9 mouse cellular contexts compared by ENCODE assay signal in the genomic region with DNA sequence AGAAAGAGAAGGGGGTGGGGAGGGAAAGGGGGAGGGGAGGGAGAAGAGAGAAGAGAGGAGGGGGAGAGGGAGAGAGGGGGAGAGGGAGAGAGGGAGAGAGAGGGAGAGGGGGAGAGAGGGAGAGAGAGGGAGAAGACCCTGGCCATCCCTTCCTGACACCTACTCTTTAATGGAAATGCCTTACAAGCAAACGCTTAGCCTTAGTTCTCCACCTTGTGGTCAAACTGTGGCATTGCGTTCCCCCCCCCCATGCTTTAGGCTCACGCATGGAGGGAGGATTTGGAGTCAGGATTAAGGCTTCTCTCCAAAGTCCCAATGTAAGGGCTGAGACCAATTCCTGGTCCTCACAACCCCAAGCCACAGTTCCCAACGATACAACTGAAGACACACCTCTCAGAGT. TPM values are rescaled to one million over a fixed set of nuclear protein-coding genes. Genes with fewer than 3 reads are reported as not detected.
DNase-seq lines count a peak whose midpoint lies in the region; ATAC-seq and TF ChIP-seq lines count a peak whose summit lies in the region.
"Had no signal": no experiment of that assay in that cellular context is flagged by ENCODE, and none has a peak within 500 bp of the region (broad histone marks: within the 10 kb centered on the region; RNA-seq: fewer than 3 reads in every experiment).

No protein-coding gene starts in this region.

- no peak overlapping the region for H3K4me2 ChIP-seq in intestine, embryonic 16.5 days (ENCODE audit: low read depth, low read length)
- no peak overlapping the region for H3K4me2 ChIP-seq in midbrain, postnatal 0 days (ENCODE audit: low read depth, low read length, poor library complexity, severe bottlenecking)
- H3K4me2 ChIP-seq: lung, embryonic 15.5 days had no signal

- 9% methylated on average over 4 of the region's 4 CpGs for WGBS in intestine, embryonic 16.5 days
- 0% methylated on average over 4 of the region's 4 CpGs for WGBS in midbrain, postnatal 0 days

- H3K9ac ChIP-seq in intestine, embryonic 16.5 days (ENCODE audit: low read depth, low read length) = no peak overlapping the region
- H3K9ac ChIP-seq in midbrain, postnatal 0 days (replicated peaks; ENCODE audit: low read length, poor library complexity, severe bottlenecking) = no peak overlapping the region
- H3K9ac ChIP-seq: lung, embryonic 15.5 days had no signal

- TF ChIP-seq CTCF in G1E (IDR thresholded peaks at IDR 0.05; ENCODE audit: low read depth, low read length) = peak; percentile 31; the same call in 1 of the 2 replicates
- peak; percentile 82 for TF ChIP-seq CTCF in midbrain, postnatal 0 days (IDR thresholded peaks at IDR 0.05)

- peaks cover 12% of the 10 kb centered on the region; the same call in 1 of the 2 replicates for H3K9me3 ChIP-seq in G1E (replicated peaks)
- no peaks in the 10 kb centered on the region for H3K9me3 ChIP-seq in intestine, embryonic 16.5 days (ENCODE audit: control insufficient read depth, low read length)
- H3K9me3 ChIP-seq in midbrain, postnatal 0 days (ENCODE audit: low read length) = no peaks in the 10 kb centered on the region
- H3K9me3 ChIP-seq: lung, embryonic 15.5 days had no signal

- ATAC-seq in G1E (ENCODE audit: extremely low read depth, insufficient number of reproducible peaks, low FRiP score, poor library complexity, severe bottlenecking) = no peak
- 0 out of 2 replicates have a peak, but pooled peaks have one; percentile 58 for ATAC-seq in intestine, embryonic 16.5 days
- ATAC-seq in midbrain, postnatal 0 days (ENCODE audit: low FRiP score) = no peak

- no peaks in the 10 kb centered on the region for H3K27me3 ChIP-seq in G1E (ENCODE audit: insufficient read depth, low read length)
- no peaks in the 10 kb centered on the region for H3K27me3 ChIP-seq in intestine, embryonic 16.5 days (replicated peaks; ENCODE audit: control insufficient read depth, insufficient read depth, low read length)
- H3K27me3 ChIP-seq in midbrain, postnatal 0 days (ENCODE audit: insufficient read depth, low read length) = no peaks in the 10 kb centered on the region
- H3K27me3 ChIP-seq: lung, embryonic 15.5 days had no signal

- peaks cover 2% of the 10 kb centered on the region; the same call in 1 of the 2 replicates for H3K4me1 ChIP-seq in G1E (ENCODE audit: insufficient read depth, low read depth, low read length)
- no peaks in the 10 kb centered on the region for H3K4me1 ChIP-seq in intestine, embryonic 16.5 days (ENCODE audit: control insufficient read depth, insufficient read depth, low read length)
- no peaks in the 10 kb centered on the region for H3K4me1 ChIP-seq in midbrain, postnatal 0 days (ENCODE audit: insufficient read depth, low read length)

- H3K36me3 ChIP-seq in G1E (replicated peaks) = no peaks in the 10 kb centered on the region
- no peaks in the 10 kb centered on the region for H3K36me3 ChIP-seq in intestine, embryonic 16.5 days (ENCODE audit: control insufficient read depth, insufficient read depth, low read length)
- no peaks in the 10 kb centered on the region for H3K36me3 ChIP-seq in midbrain, postnatal 0 days (ENCODE audit: insufficient read depth, low read length)
- H3K36me3 ChIP-seq: lung, embryonic 15.5 days had no signal

- H3K27ac ChIP-seq in intestine, embryonic 16.5 days (ENCODE audit: low read length) = no peak overlapping the region
- no peak overlapping the region for H3K27ac ChIP-seq in midbrain, postnatal 0 days (ENCODE audit: low read depth, low read length)
- H3K27ac ChIP-seq: lung, embryonic 15.5 days had no signal

- H3K4me3 ChIP-seq in G1E (ENCODE audit: low read depth, low read length) = no peak overlapping the region
- no peak overlapping the region for H3K4me3 ChIP-seq in intestine, embryonic 16.5 days (ENCODE audit: low read length)
- H3K4me3 ChIP-seq in midbrain, postnatal 0 days (ENCODE audit: low read depth, low read length) = no peak overlapping the region
- H3K4me3 ChIP-seq: erythroblast, embryonic 14.5 days; lung, embryonic 15.5 days had no signal

- peak; percentile 18 for DNase-seq in kidney, adult 18-20 months
- no peak for DNase-seq in kidney, adult 8-10 months
- DNase-seq in G1E (ENCODE audit: low spot score) = no peak
- DNase-seq in cerebellum, postnatal 14 days = peak; percentile 46 to 66
- peak; percentile 71 for DNase-seq in midbrain, postnatal 0 days (ENCODE audit: low spot score)
- DNase-seq in layer of hippocampus, adult 8-10 months (ENCODE audit: low spot score in 2 of 2) = no peak

RNA-seq across cellular contexts. Expression of gene Fam209, which starts 29.0 kb away (rescaled TPM):
- total RNA-seq in G1E (2014; fragmentation: Nextera tagmentation) (not detected in 2 replicates), G1E (2017) (0.17 TPM in 1 of 2 replicates, not detected in the other)
- polyA plus RNA-seq in G1E (2012) = not detected in 2 replicates
- 0.20 TPM in 1 of 2 replicates, not detected in the other for polyA plus RNA-seq in intestine, embryonic 16.5 days (2015; fragmentation: Nextera tagmentation; extraction: Ambion mirVana)
- total RNA-seq in midbrain, postnatal 0 days (2014; rRNA removed) = not detected in 2 replicates
- polyA plus RNA-seq in midbrain, postnatal 0 days (2015; fragmentation: Nextera tagmentation; extraction: Ambion mirVana) = 0.43 and 0.47 TPM in 2 replicates
- under 1 TPM in 1 of 4 experiments, not detected in 3; 0.50 TPM for total RNA-seq in layer of hippocampus, adult 8-10 months (2022)
- polyA plus RNA-seq: erythroblast, embryonic 14.5 days had no signal

RNA-seq across cellular contexts. Expression of gene Gcnt7, which starts 42.9 kb away (rescaled TPM):
- not detected in 2 replicates for total RNA-seq in G1E (2014; fragmentation: Nextera tagmentation)
- total RNA-seq in G1E (2017) = 0.22 TPM in 1 of 2 replicates, not detected in the other
- not detected in 2 replicates for polyA plus RNA-seq in G1E (2012)
- polyA plus RNA-seq in intestine, embryonic 16.5 days (2015; fragmentation: Nextera tagmentation; extraction: Ambion mirVana) = 0.99 and 1.0 TPM in 2 replicates
- not detected in 2 replicates for total RNA-seq in midbrain, postnatal 0 days (2014; rRNA removed)
- polyA plus RNA-seq in midbrain, postnatal 0 days (2015; fragmentation: Nextera tagmentation; extraction: Ambion mirVana) = 0.77 and 1.2 TPM in 2 replicates
- total RNA-seq in layer of hippocampus, adult 8-10 months (2022) = not detected
- polyA plus RNA-seq: erythroblast, embryonic 14.5 days had no signal

RNA-seq across cellular contexts. Expression of gene Tfap2c, which starts 48.1 kb away (rescaled TPM):
- total RNA-seq in G1E (2014; fragmentation: Nextera tagmentation) (not detected in 2 replicates), G1E (2017) (0.05 TPM in 1 of 2 replicates, not detected in the other)
- polyA plus RNA-seq in G1E (2012) = not detected in 2 replicates
- polyA plus RNA-seq in intestine, embryonic 16.5 days (2015; fragmentation: Nextera tagmentation; extraction: Ambion mirVana) = 0.04 and 0.13 TPM in 2 replicates
- 0.24 TPM in 1 of 2 replicates, not detected in the other for total RNA-seq in midbrain, postnatal 0 days (2014; rRNA removed)
- polyA plus RNA-seq in midbrain, postnatal 0 days (2015; fragmentation: Nextera tagmentation; extraction: Ambion mirVana) = not detected in 2 replicates
- total RNA-seq in layer of hippocampus, adult 8-10 months (2022) = under 1 TPM in 1 of 4 experiments, not detected in 3; 0.11 TPM
- polyA plus RNA-seq: erythroblast, embryonic 14.5 days had no signal

Comparison
In these comparisons a context has a peak if more than half of its experiments do, and no peak if none do; other contexts are left out.
1. DNase-seq: peak in kidney, adult 18-20 months (single experiment), cerebellum, postnatal 14 days (2 of 2) and midbrain, postnatal 0 days (single experiment); none in kidney, adult 8-10 months (0 of 2), G1E (single experiment) and layer of hippocampus, adult 8-10 months (0 of 2).